Mouse (Mus musculus): ENCODE measurements around the gene Hnrnpc. TPM values are rescaled to one million over a fixed set of nuclear protein-coding genes. Genes with fewer than 3 reads are reported as not detected.
A peak's percentile ranks its signal among the peaks of the same experiment; 100 is the strongest.

Gene Hnrnpc
- polyA plus RNA-seq, 1 experiment, result 83.7 TPM

DNA sequence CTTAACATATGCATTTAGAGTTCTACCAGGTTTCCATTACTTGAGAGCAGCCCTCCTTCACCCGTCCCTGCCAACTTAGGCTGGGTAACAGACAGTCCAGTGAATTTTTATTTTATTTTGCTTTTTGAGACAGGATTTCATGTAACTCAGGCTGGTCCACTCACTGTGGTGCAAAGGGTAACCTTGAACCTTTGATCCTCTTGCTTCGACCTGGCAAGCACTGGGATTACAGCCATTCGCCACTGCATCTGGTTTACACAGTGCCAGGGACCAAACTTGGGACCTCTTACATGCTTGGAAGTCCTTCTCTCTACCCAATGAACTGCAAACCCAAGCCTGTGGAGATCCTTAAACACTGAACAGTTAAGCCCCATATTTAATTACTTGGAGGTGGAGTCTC is 20.8 kb upstream of the Hnrnpc start:
- no peak for DNase-seq
- WGBS, result 96% methylated on average over 3 of the region's 3 CpGs
- Histone ChIP-seq H3K4me1 (ENCODE audit: control insufficient read depth, insufficient read depth, low read length) (no peaks in the 10 kb centered on the region), H3K4me3 (replicated peaks; ENCODE audit: extremely low read depth, low read depth, low read length) (no peak overlapping the region)
- TF ChIP-seq POLR2A (IDR thresholded peaks at IDR 0.05; ENCODE audit: borderline replicate concordance, extremely low read depth, low read depth, low read length) (no peak), CTCF (IDR thresholded peaks at IDR 0.05; ENCODE audit: insufficient read depth, low read length) (no peak)

DNA sequence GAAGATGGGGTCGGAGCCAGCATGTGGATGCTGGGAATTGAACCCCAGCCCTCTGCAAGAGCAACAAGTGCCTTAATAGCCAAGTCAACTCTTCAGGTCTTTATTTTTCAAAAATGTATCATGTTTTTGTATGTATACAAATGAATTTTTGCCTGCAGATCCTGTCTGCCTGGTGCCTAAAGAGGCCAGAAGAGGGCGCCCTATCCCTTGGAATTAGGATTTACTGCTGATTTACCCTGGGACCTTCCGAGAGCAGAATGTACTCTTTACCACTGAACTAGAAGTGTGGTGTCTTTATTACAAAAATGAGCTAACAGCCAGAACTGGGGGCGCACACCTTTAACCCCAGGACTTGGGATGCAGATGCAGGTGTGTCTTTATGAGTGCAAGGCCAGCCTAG is 20.1 kb upstream of the Hnrnpc start:
- 22% methylated on average over 4 of the region's 4 CpGs for WGBS
- H3K4me1 ChIP-seq (ENCODE audit: control insufficient read depth, insufficient read depth, low read length), result no peaks in the 10 kb centered on the region
- TF ChIP-seq POLR2A (IDR thresholded peaks at IDR 0.05; ENCODE audit: borderline replicate concordance, extremely low read depth, low read depth, low read length) (no peak), CTCF (IDR thresholded peaks at IDR 0.05; ENCODE audit: insufficient read depth, low read length) (peak; percentile 75)
- no peak overlapping the region for H3K4me3 ChIP-seq (replicated peaks; ENCODE audit: extremely low read depth, low read depth, low read length)
- peak; percentile 66 for DNase-seq

DNA sequence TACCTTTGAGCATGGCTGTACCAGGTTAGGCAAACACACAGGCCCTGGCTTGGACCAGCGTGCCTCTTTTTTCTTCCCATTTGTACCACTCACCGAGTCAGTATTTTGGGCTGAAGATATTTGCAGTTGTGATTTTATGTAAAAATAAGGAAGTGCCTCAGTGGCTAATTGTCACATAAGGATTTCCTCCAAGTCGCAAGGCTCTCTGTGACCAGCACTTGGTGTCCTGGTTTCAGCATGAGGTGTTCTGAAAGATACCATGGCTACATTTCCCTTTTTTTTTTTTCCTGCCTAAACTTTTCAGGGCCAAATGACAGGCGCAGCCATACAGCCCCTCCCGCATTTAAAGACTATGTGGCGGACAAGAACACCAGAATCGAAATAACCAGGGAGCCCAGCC is 16.3 kb upstream of the Hnrnpc start:
- no peaks in the 10 kb centered on the region for H3K4me1 ChIP-seq (ENCODE audit: control insufficient read depth, insufficient read depth, low read length)
- 49% methylated on average over 7 of the region's 7 CpGs for WGBS
- no peak for DNase-seq
- TF ChIP-seq CTCF (IDR thresholded peaks at IDR 0.05; ENCODE audit: insufficient read depth, low read length) (no peak), POLR2A (IDR thresholded peaks at IDR 0.05; ENCODE audit: borderline replicate concordance, extremely low read depth, low read depth, low read length) (no peak)
- H3K4me3 ChIP-seq (replicated peaks; ENCODE audit: extremely low read depth, low read depth, low read length), result no peak overlapping the region

- Histone ChIP-seq H3K4me3 (replicated peaks; ENCODE audit: extremely low read depth, low read depth, low read length) (peak overlapping the region; percentile 52), H3K4me1 (ENCODE audit: control insufficient read depth, insufficient read depth, low read length) (no peaks in the 10 kb centered on the region)
- peak; percentile 41 for DNase-seq
- WGBS, result 1% methylated on average over 38 of the region's 38 CpGs
- 0 out of 2 replicates have a peak, but pooled peaks have one; percentile 9 for TF ChIP-seq POLR2A (IDR thresholded peaks at IDR 0.05; ENCODE audit: borderline replicate concordance, extremely low read depth, low read depth, low read length)
- no peak for TF ChIP-seq CTCF (IDR thresholded peaks at IDR 0.05; ENCODE audit: insufficient read depth, low read length)
Measured at GRCm38 (mm10) chr14:52118823-52119608, 15.2 kb upstream of the Hnrnpc start.

DNA sequence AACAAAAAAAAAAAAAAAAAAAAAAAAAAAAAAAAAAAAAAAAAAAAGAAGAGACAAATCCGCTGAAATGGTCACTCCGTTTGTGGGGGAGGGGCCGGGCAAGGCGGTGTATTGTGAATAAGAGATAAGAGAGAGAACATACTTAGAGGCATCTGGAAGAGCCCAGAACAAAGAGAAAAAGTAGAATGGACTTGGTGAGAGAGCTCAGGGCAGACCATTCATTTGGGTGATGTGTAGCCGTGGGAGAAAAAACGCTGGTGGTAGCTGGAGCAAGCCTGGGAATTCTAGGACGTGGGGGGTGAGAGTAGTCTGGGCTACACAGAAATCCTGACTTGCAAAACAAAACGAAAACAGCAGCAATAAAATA is 14.6 kb upstream of the Hnrnpc start:
- WGBS, result 24% methylated on average over 8 of the region's 8 CpGs
- no peak for TF ChIP-seq CTCF (IDR thresholded peaks at IDR 0.05; ENCODE audit: insufficient read depth, low read length)
- TF ChIP-seq POLR2A (IDR thresholded peaks at IDR 0.05; ENCODE audit: borderline replicate concordance, extremely low read depth, low read depth, low read length), result no peak
- DNase-seq, result no peak
- no peaks in the 10 kb centered on the region for H3K4me1 ChIP-seq (ENCODE audit: control insufficient read depth, insufficient read depth, low read length)
- H3K4me3 ChIP-seq (replicated peaks; ENCODE audit: extremely low read depth, low read depth, low read length), result no peak overlapping the region

- no peak for TF ChIP-seq CTCF (IDR thresholded peaks at IDR 0.05; ENCODE audit: insufficient read depth, low read length)
- 95% methylated on average over 5 of the region's 5 CpGs for WGBS
- no peak for DNase-seq
- Histone ChIP-seq H3K4me3 (replicated peaks; ENCODE audit: extremely low read depth, low read depth, low read length) (no peak overlapping the region), H3K4me1 (ENCODE audit: control insufficient read depth, insufficient read depth, low read length) (no peaks in the 10 kb centered on the region)
Measured at GRCm38 (mm10) chr14:52117241-52117640, 13.4 kb upstream of the Hnrnpc start.

DNA sequence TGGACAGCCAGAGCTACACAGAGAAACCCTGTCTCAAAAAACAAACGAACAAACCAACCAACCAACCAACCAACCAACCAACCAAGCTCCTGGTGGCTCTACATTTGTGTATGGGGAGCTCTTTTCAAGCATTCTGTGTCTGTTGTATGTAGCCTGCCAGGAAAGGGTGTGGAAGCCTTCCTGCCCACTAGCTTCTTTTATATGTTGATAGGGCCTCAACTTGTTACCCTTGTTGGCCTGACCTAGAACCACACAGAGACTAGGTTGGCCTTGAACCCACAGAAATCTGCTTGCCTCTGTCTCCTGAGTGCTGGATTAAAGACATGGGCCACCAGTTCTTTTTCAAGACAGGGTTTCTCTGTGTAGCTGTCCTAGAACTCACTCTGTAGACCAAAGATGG is 10.3 kb upstream of the Hnrnpc start:
- no peaks in the 10 kb centered on the region for H3K4me1 ChIP-seq (ENCODE audit: control insufficient read depth, insufficient read depth, low read length)
- TF ChIP-seq POLR2A (IDR thresholded peaks at IDR 0.05; ENCODE audit: borderline replicate concordance, extremely low read depth, low read depth, low read length), result no peak
- TF ChIP-seq CTCF (IDR thresholded peaks at IDR 0.05; ENCODE audit: insufficient read depth, low read length), result no peak
- no peak overlapping the region for H3K4me3 ChIP-seq (replicated peaks; ENCODE audit: extremely low read depth, low read depth, low read length)
- WGBS, result 59% methylated on average over 1 of the region's 1 CpGs
- DNase-seq, result no peak

DNA sequence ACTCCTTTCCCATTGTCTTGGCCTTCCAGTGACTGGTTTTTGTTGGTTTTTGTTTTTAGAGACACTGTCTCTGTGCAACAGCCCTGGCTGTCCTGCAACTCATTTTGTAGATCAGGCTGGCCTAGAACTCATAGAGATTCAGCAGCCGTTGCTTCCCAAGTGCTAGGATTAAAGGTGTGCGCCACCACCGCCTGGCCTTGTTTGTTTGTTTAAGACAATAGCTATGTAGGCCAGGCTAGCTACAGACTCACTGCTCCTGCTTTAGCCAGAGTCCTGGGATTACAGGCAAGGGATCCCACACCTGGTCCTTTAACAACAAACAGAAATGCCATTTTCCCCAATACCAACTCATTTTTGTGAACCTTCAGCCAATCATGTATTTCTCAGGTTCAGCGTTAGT is 6.5 kb upstream of the Hnrnpc start, which contains the start of gene Rpgrip1:
Rpgrip1 (plus strand) TSS at position 359 of the 400 bp plus-strand sequence.
- no peak for DNase-seq
- no peak within 1 kb of the TSS for H3K4me3 ChIP-seq (replicated peaks; ENCODE audit: extremely low read depth, low read depth, low read length)
- no peak for TF ChIP-seq CTCF (IDR thresholded peaks at IDR 0.05; ENCODE audit: insufficient read depth, low read length)
- no peak for TF ChIP-seq POLR2A (IDR thresholded peaks at IDR 0.05; ENCODE audit: borderline replicate concordance, extremely low read depth, low read depth, low read length)
- peaks cover 6% of the 10 kb centered on the region for H3K4me1 ChIP-seq (ENCODE audit: control insufficient read depth, insufficient read depth, low read length)
- WGBS, result 85% methylated on average over 4 of the region's 4 CpGs

- H3K4me3 ChIP-seq (replicated peaks; ENCODE audit: extremely low read depth, low read depth, low read length), result no peak overlapping the region
- no peak for TF ChIP-seq CTCF (IDR thresholded peaks at IDR 0.05; ENCODE audit: insufficient read depth, low read length)
- TF ChIP-seq POLR2A (IDR thresholded peaks at IDR 0.05; ENCODE audit: borderline replicate concordance, extremely low read depth, low read depth, low read length), result no peak
- WGBS, result 80% methylated on average over 2 of the region's 2 CpGs
- H3K4me1 ChIP-seq (ENCODE audit: control insufficient read depth, insufficient read depth, low read length), result peaks cover 6% of the 10 kb centered on the region
- no peak for DNase-seq
Measured at GRCm38 (mm10) chr14:52108025-52108424, 4.2 kb upstream of the Hnrnpc start.

GRCm38 (mm10) chr14:52106741-52107140 is 2.9 kb upstream of the Hnrnpc start:
- Histone ChIP-seq H3K4me3 (replicated peaks; ENCODE audit: extremely low read depth, low read depth, low read length) (no peak overlapping the region), H3K4me1 (ENCODE audit: control insufficient read depth, insufficient read depth, low read length) (peaks cover 6% of the 10 kb centered on the region)
- WGBS, result 9% methylated on average over 10 of the region's 10 CpGs
- DNase-seq, result peak; percentile 56
- TF ChIP-seq CTCF (IDR thresholded peaks at IDR 0.05; ENCODE audit: insufficient read depth, low read length), result no peak
- no peak for TF ChIP-seq POLR2A (IDR thresholded peaks at IDR 0.05; ENCODE audit: borderline replicate concordance, extremely low read depth, low read depth, low read length)

All from lung, adult 2 months (tissue).